Mouse (Mus musculus): ENCODE measurements around the gene Dpf3.

- TF ChIP-seq POLR2A (IDR thresholded peaks at IDR 0.05; ENCODE audit: low read depth, low read length) (no peak), CTCF (conservative IDR thresholded peaks at IDR 0.05; ENCODE audit: insufficient read depth, insufficient read length, low read depth, low read length) (no peak)
These were observed 860 bp upstream of the Dpf3 start for GRCm38 (mm10) chr12:83488211-83488941.
